Mouse (Mus musculus): ENCODE data around the gene Agpat3. TPM values are rescaled to one million over a fixed set of nuclear protein-coding genes. Genes with fewer than 3 reads are reported as not detected.

Gene Agpat3
- polyA plus RNA-seq (2012; rRNA removed), result 209 and 247 TPM in 2 replicates

- peak; percentile 67 for DNase-seq
- TF ChIP-seq CTCF (IDR thresholded peaks at IDR 0.05; ENCODE audit: insufficient read depth, low read length), result no peak
- TF ChIP-seq POLR2A (IDR thresholded peaks at IDR 0.05; ENCODE audit: borderline replicate concordance, extremely low read depth, low read depth, low read length), result peak; percentile 46; the same call in 1 of the 2 replicates
- peak within 1 kb of the TSS; percentile 70 for H3K4me3 ChIP-seq (replicated peaks; ENCODE audit: extremely low read depth, low read depth, low read length)
- 2% methylated on average over 105 of the region's 113 CpGs for WGBS
- H3K4me1 ChIP-seq (ENCODE audit: control insufficient read depth, insufficient read depth, low read length), result peaks cover 11% of the 10 kb centered on the region; the same call in 1 of the 2 replicates
These were observed at the start of gene Agpat3 for GRCm38 (mm10) chr10:78351887-78352665. TSS of gene Agpat3 (minus strand) at chr10:78352489.

- WGBS, result 73% methylated on average over 2 of the region's 2 CpGs
- TF ChIP-seq CTCF (IDR thresholded peaks at IDR 0.05; ENCODE audit: insufficient read depth, low read length), result no peak
- no peak for TF ChIP-seq POLR2A (IDR thresholded peaks at IDR 0.05; ENCODE audit: borderline replicate concordance, extremely low read depth, low read depth, low read length)
- no peak for DNase-seq
- Histone ChIP-seq H3K4me3 (replicated peaks; ENCODE audit: extremely low read depth, low read depth, low read length) (no peak overlapping the region), H3K4me1 (ENCODE audit: control insufficient read depth, insufficient read depth, low read length) (no peaks in the 10 kb centered on the region)
These were observed 48.8 kb upstream of the Agpat3 start for GRCm38 (mm10) chr10:78401127-78401526.

GRCm38 (mm10) chr10:78399090-78399657 lies 46.9 kb upstream of the Agpat3 start:
- no peaks in the 10 kb centered on the region for H3K4me1 ChIP-seq (ENCODE audit: control insufficient read depth, insufficient read depth, low read length)
- WGBS, result 48% methylated on average over 17 of the region's 17 CpGs
- H3K4me3 ChIP-seq (replicated peaks; ENCODE audit: extremely low read depth, low read depth, low read length), result no peak overlapping the region
- no peak for DNase-seq
- TF ChIP-seq CTCF (IDR thresholded peaks at IDR 0.05; ENCODE audit: insufficient read depth, low read length) (no peak), POLR2A (IDR thresholded peaks at IDR 0.05; ENCODE audit: borderline replicate concordance, extremely low read depth, low read depth, low read length) (no peak)

- no peak for DNase-seq
- no peaks in the 10 kb centered on the region for H3K4me1 ChIP-seq (ENCODE audit: control insufficient read depth, insufficient read depth, low read length)
- no peak for TF ChIP-seq POLR2A (IDR thresholded peaks at IDR 0.05; ENCODE audit: borderline replicate concordance, extremely low read depth, low read depth, low read length)
- TF ChIP-seq CTCF (IDR thresholded peaks at IDR 0.05; ENCODE audit: insufficient read depth, low read length), result no peak
- WGBS, result 52% methylated on average over 4 of the region's 4 CpGs
- H3K4me3 ChIP-seq (replicated peaks; ENCODE audit: extremely low read depth, low read depth, low read length), result no peak overlapping the region
These were observed 44.3 kb upstream of the Agpat3 start for GRCm38 (mm10) chr10:78396625-78396885.

- no peaks in the 10 kb centered on the region for H3K4me1 ChIP-seq (ENCODE audit: control insufficient read depth, insufficient read depth, low read length)
- TF ChIP-seq CTCF (IDR thresholded peaks at IDR 0.05; ENCODE audit: insufficient read depth, low read length) (peak; percentile 83), POLR2A (IDR thresholded peaks at IDR 0.05; ENCODE audit: borderline replicate concordance, extremely low read depth, low read depth, low read length) (no peak)
- DNase-seq, result peak; percentile 95
- 11% methylated on average over 17 of the region's 17 CpGs for WGBS
- H3K4me3 ChIP-seq (replicated peaks; ENCODE audit: extremely low read depth, low read depth, low read length), result no peak overlapping the region
These were observed 43.7 kb upstream of the Agpat3 start for GRCm38 (mm10) chr10:78395819-78396624.

- H3K4me3 ChIP-seq (replicated peaks; ENCODE audit: extremely low read depth, low read depth, low read length), result no peak overlapping the region
- WGBS, result 82% methylated on average over 3 of the region's 3 CpGs
- no peak for TF ChIP-seq CTCF (IDR thresholded peaks at IDR 0.05; ENCODE audit: insufficient read depth, low read length)
- no peak for TF ChIP-seq POLR2A (IDR thresholded peaks at IDR 0.05; ENCODE audit: borderline replicate concordance, extremely low read depth, low read depth, low read length)
- H3K4me1 ChIP-seq (ENCODE audit: control insufficient read depth, insufficient read depth, low read length), result no peaks in the 10 kb centered on the region
- no peak for DNase-seq
These were observed 43.1 kb upstream of the Agpat3 start for GRCm38 (mm10) chr10:78395377-78395776.

GRCm38 (mm10) chr10:78392072-78392471 lies 39.8 kb upstream of the Agpat3 start:
- 2% methylated on average over 18 of the region's 18 CpGs for WGBS
- Histone ChIP-seq H3K4me3 (replicated peaks; ENCODE audit: extremely low read depth, low read depth, low read length) (no peak overlapping the region), H3K4me1 (ENCODE audit: control insufficient read depth, insufficient read depth, low read length) (no peaks in the 10 kb centered on the region)
- peak; percentile 76 for DNase-seq
- no peak for TF ChIP-seq POLR2A (IDR thresholded peaks at IDR 0.05; ENCODE audit: borderline replicate concordance, extremely low read depth, low read depth, low read length)
- peak; percentile 87 for TF ChIP-seq CTCF (IDR thresholded peaks at IDR 0.05; ENCODE audit: insufficient read depth, low read length)

- DNase-seq, result no peak
- WGBS, result 51% methylated on average over 4 of the region's 4 CpGs
- Histone ChIP-seq H3K4me3 (replicated peaks; ENCODE audit: extremely low read depth, low read depth, low read length) (no peak overlapping the region), H3K4me1 (ENCODE audit: control insufficient read depth, insufficient read depth, low read length) (no peaks in the 10 kb centered on the region)
- TF ChIP-seq CTCF (IDR thresholded peaks at IDR 0.05; ENCODE audit: insufficient read depth, low read length) (no peak), POLR2A (IDR thresholded peaks at IDR 0.05; ENCODE audit: borderline replicate concordance, extremely low read depth, low read depth, low read length) (no peak)
These were observed 38.7 kb upstream of the Agpat3 start for GRCm38 (mm10) chr10:78390982-78391470.

- Histone ChIP-seq H3K4me3 (replicated peaks; ENCODE audit: extremely low read depth, low read depth, low read length) (no peak overlapping the region), H3K4me1 (ENCODE audit: control insufficient read depth, insufficient read depth, low read length) (no peaks in the 10 kb centered on the region)
- DNase-seq, result no peak
- TF ChIP-seq CTCF (IDR thresholded peaks at IDR 0.05; ENCODE audit: insufficient read depth, low read length) (no peak), POLR2A (IDR thresholded peaks at IDR 0.05; ENCODE audit: borderline replicate concordance, extremely low read depth, low read depth, low read length) (no peak)
- 56% methylated on average over 20 of the region's 20 CpGs for WGBS
These were observed 36.1 kb upstream of the Agpat3 start for GRCm38 (mm10) chr10:78388216-78388980.
